Mouse (Mus musculus): ENCODE results near the gene 4930562C15Rik. TPM values are rescaled to one million over a fixed set of nuclear protein-coding genes. Genes with fewer than 3 reads are reported as not detected.

The 4930562C15Rik gene
- polyA plus RNA-seq, 1 experiment = not detected

GRCm38 (mm10) chr16:4894201-4894908 is 59.1 kb downstream of the 4930562C15Rik start:
- no peak for DNase-seq (ENCODE audit: low read depth)
- TF ChIP-seq CTCF (IDR thresholded peaks at IDR 0.05; ENCODE audit: borderline replicate concordance, extremely low read depth, insufficient read depth, insufficient read length) (no peak), POLR2A (IDR thresholded peaks at IDR 0.05; ENCODE audit: borderline replicate concordance, extremely low read depth, insufficient read depth, insufficient read length, poor library complexity, severe bottlenecking) (no peak)

- TF ChIP-seq CTCF (IDR thresholded peaks at IDR 0.05; ENCODE audit: borderline replicate concordance, extremely low read depth, insufficient read depth, insufficient read length) = no peak
- TF ChIP-seq POLR2A (IDR thresholded peaks at IDR 0.05; ENCODE audit: borderline replicate concordance, extremely low read depth, insufficient read depth, insufficient read length, poor library complexity, severe bottlenecking) = no peak
- no peak for DNase-seq (ENCODE audit: low read depth)
Measured at GRCm38 (mm10) chr16:4896249-4897027, 61.2 kb downstream of the 4930562C15Rik start.

- DNase-seq (ENCODE audit: low read depth) = no peak
- no peak for TF ChIP-seq CTCF (IDR thresholded peaks at IDR 0.05; ENCODE audit: borderline replicate concordance, extremely low read depth, insufficient read depth, insufficient read length)
- no peak for TF ChIP-seq POLR2A (IDR thresholded peaks at IDR 0.05; ENCODE audit: borderline replicate concordance, extremely low read depth, insufficient read depth, insufficient read length, poor library complexity, severe bottlenecking)
Measured at GRCm38 (mm10) chr16:4897146-4897730, 62.0 kb downstream of the 4930562C15Rik start.

DNA sequence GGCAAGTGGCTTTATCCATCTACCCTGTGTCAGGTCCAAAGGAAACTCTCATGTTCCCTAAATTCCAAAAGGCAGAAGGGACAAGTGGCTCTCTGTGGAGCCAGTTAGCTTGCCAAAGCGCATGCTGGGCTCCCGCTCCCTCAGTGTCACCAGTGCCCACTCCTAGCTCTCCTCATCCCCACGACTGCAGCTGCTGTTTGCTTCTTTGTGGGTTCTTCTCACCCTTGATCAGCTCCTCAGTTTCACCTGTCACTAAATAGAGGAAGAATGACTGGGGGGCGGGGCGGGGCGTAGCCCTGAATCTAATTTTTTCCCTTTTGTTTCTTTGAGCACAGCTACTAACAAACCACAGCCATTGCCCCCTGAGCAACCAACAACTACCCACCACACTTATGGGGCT is 63.7 kb downstream of the 4930562C15Rik start:
- TF ChIP-seq POLR2A (IDR thresholded peaks at IDR 0.05; ENCODE audit: borderline replicate concordance, extremely low read depth, insufficient read depth, insufficient read length, poor library complexity, severe bottlenecking) (no peak), CTCF (IDR thresholded peaks at IDR 0.05; ENCODE audit: borderline replicate concordance, extremely low read depth, insufficient read depth, insufficient read length) (no peak)
- no peak for DNase-seq (ENCODE audit: low read depth)

DNA sequence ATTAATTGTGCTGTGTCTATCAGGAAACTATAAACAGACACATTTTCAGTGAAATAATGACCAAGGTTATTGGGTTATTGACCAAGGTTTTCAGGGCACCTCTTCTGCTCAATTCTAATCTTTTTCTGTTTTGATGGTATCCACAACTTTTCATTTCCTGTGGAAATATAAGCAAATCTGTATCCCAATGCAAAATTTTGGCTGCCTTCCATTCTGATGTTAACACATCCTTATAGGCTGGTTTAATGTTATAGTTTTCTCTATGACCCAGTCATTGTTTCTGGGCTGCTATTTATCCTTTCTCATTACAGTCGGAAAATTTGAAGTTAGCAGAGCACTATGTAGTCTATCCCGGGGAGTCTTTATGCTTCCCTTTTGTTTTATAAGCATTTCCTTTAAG is 64.5 kb downstream of the 4930562C15Rik start:
- TF ChIP-seq CTCF (IDR thresholded peaks at IDR 0.05; ENCODE audit: borderline replicate concordance, extremely low read depth, insufficient read depth, insufficient read length) = no peak
- no peak for TF ChIP-seq POLR2A (IDR thresholded peaks at IDR 0.05; ENCODE audit: borderline replicate concordance, extremely low read depth, insufficient read depth, insufficient read length, poor library complexity, severe bottlenecking)
- no peak for DNase-seq (ENCODE audit: low read depth)

DNA sequence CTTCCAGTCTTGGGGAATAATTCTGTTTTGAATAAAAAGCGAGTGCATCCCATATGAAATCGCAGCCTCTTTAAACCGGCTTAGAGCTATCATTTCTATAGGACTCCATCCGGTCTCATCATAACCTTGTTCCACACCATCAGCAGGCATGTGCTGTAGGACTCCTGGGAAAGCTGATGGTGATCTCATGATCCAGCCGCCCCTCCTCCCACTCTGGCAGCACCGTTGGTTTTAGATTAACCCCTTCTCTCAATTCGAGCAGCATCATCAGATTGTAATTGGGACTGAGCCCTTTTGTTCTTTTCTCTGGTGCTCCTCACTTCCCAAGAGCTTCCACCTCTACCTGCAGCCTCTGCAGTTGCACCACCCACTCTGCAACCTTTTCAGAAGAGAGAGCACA is 66.0 kb downstream of the 4930562C15Rik start:
- no peak for TF ChIP-seq POLR2A (IDR thresholded peaks at IDR 0.05; ENCODE audit: borderline replicate concordance, extremely low read depth, insufficient read depth, insufficient read length, poor library complexity, severe bottlenecking)
- no peak for TF ChIP-seq CTCF (IDR thresholded peaks at IDR 0.05; ENCODE audit: borderline replicate concordance, extremely low read depth, insufficient read depth, insufficient read length)
- no peak for DNase-seq (ENCODE audit: low read depth)

GRCm38 (mm10) chr16:4902390-4902789 is 67.2 kb downstream of the 4930562C15Rik start:
- TF ChIP-seq CTCF (IDR thresholded peaks at IDR 0.05; ENCODE audit: borderline replicate concordance, extremely low read depth, insufficient read depth, insufficient read length) = no peak
- TF ChIP-seq POLR2A (IDR thresholded peaks at IDR 0.05; ENCODE audit: borderline replicate concordance, extremely low read depth, insufficient read depth, insufficient read length, poor library complexity, severe bottlenecking) = no peak
- no peak for DNase-seq (ENCODE audit: low read depth)

- no peak for DNase-seq (ENCODE audit: low read depth)
- TF ChIP-seq POLR2A (IDR thresholded peaks at IDR 0.05; ENCODE audit: borderline replicate concordance, extremely low read depth, insufficient read depth, insufficient read length, poor library complexity, severe bottlenecking) = no peak
Measured at GRCm38 (mm10) chr16:4903491-4904102, 68.4 kb downstream of the 4930562C15Rik start.

GRCm38 (mm10) chr16:4904878-4905277 is 69.7 kb downstream of the 4930562C15Rik start:
- TF ChIP-seq CTCF (IDR thresholded peaks at IDR 0.05; ENCODE audit: borderline replicate concordance, extremely low read depth, insufficient read depth, insufficient read length) (no peak), POLR2A (IDR thresholded peaks at IDR 0.05; ENCODE audit: borderline replicate concordance, extremely low read depth, insufficient read depth, insufficient read length, poor library complexity, severe bottlenecking) (no peak)
- DNase-seq (ENCODE audit: low read depth) = no peak

GRCm38 (mm10) chr16:4905591-4905990 is 70.4 kb downstream of the 4930562C15Rik start:
- no peak for DNase-seq (ENCODE audit: low read depth)
- no peak for TF ChIP-seq POLR2A (IDR thresholded peaks at IDR 0.05; ENCODE audit: borderline replicate concordance, extremely low read depth, insufficient read depth, insufficient read length, poor library complexity, severe bottlenecking)
- no peak for TF ChIP-seq CTCF (IDR thresholded peaks at IDR 0.05; ENCODE audit: borderline replicate concordance, extremely low read depth, insufficient read depth, insufficient read length)

GRCm38 (mm10) chr16:4906559-4906958 is 71.3 kb downstream of the 4930562C15Rik start:
- TF ChIP-seq POLR2A (IDR thresholded peaks at IDR 0.05; ENCODE audit: borderline replicate concordance, extremely low read depth, insufficient read depth, insufficient read length, poor library complexity, severe bottlenecking) (no peak), CTCF (IDR thresholded peaks at IDR 0.05; ENCODE audit: borderline replicate concordance, extremely low read depth, insufficient read depth, insufficient read length) (no peak)
- no peak for DNase-seq (ENCODE audit: low read depth)

All from brain, embryonic 14.5 days (tissue).